Comparison of ENCODE assay signal across 17 mouse cellular contexts in the genomic region with DNA sequence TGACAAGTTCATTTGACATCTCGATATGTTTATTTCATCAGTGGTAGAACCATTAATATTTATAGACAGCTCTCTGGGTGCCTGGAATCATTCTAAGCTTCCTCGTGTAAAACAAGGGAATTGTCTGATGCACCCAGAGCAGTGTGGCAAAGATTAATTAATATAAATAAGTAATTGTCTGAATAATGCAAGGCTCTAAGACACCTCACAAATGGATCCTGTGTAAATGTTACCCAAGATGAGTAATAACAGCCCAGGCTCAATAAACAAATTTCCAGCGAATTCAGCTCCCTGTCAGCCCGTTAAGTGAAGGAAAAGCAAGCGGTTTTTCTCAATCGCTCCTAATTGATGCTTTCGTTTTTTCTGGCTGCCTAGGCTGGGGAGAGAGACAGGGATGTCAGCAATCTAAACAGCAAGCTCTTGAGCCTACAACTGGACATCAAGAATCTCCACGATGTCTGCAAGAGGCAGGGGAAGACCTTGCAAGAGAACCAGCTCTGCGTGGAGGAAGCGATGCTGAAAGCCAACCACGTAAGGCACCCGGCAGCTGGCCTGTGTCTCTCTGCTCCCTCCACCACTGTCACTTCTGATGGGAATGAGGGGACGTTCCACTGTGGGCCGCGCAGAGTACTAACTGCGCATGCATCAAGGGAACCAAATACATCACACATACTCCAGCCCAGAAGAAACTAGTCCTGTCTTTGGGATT. TPM values are rescaled to one million over a fixed set of nuclear protein-coding genes. Genes with fewer than 3 reads are reported as not detected.
DNase-seq lines count a peak whose midpoint lies in the region; ATAC-seq and TF ChIP-seq lines count a peak whose summit lies in the region.
"Had no signal": no experiment of that assay in that cellular context is flagged by ENCODE, and none has a peak within 500 bp of the region (broad histone marks: within the 10 kb centered on the region; RNA-seq: fewer than 3 reads in every experiment).

No protein-coding gene starts in this region.

- H3K4me2 ChIP-seq in kidney, postnatal 0 days (ENCODE audit: low read length), result no peak overlapping the region
- H3K4me2 ChIP-seq in intestine, embryonic 15.5 days (replicated peaks), result 0 out of 2 replicates have a peak overlapping the region, but pooled peaks have one; percentile 14
- H3K4me2 ChIP-seq in lung, postnatal 0 days (replicated peaks; ENCODE audit: low read depth, low read length), result no peak overlapping the region; the same call in 1 of the 2 replicates
- H3K4me2 ChIP-seq in stomach, embryonic 16.5 days (ENCODE audit: low read depth, low read length), result peak overlapping the region; percentile 34
- H3K4me2 ChIP-seq: embryonic facial prominence, embryonic 12.5 days; hindbrain, embryonic 15.5 days; midbrain, embryonic 15.5 days had no signal

- WGBS in kidney, postnatal 0 days, result 78% methylated on average over 16 of the region's 16 CpGs
- 71% methylated on average over 16 of the region's 16 CpGs for WGBS in intestine, embryonic 15.5 days
- 46% methylated on average over 16 of the region's 16 CpGs for WGBS in lung, postnatal 0 days
- WGBS in stomach, embryonic 16.5 days, result 53% methylated on average over 16 of the region's 16 CpGs

- no peak overlapping the region for H3K4me3 ChIP-seq in kidney, postnatal 0 days (replicated peaks; ENCODE audit: low read depth, low read length)
- no peak overlapping the region for H3K4me3 ChIP-seq in intestine, embryonic 15.5 days (replicated peaks)
- H3K4me3 ChIP-seq in lung, postnatal 0 days (ENCODE audit: low read depth, low read length), result no peak overlapping the region
- peak overlapping the region; percentile 26 for H3K4me3 ChIP-seq in stomach, embryonic 16.5 days (replicated peaks; ENCODE audit: low read length)
- H3K4me3 ChIP-seq: embryonic facial prominence, embryonic 12.5 days; hindbrain, embryonic 15.5 days; midbrain, embryonic 15.5 days had no signal

- no peak for TF ChIP-seq CTCF in kidney, postnatal 0 days (IDR thresholded peaks at IDR 0.05; ENCODE audit: low read depth)
- no peak for TF ChIP-seq CTCF in lung, postnatal 0 days (IDR thresholded peaks at IDR 0.05)

- H3K27ac ChIP-seq in kidney, postnatal 0 days, result no peak overlapping the region
- H3K27ac ChIP-seq in intestine, embryonic 15.5 days, result no peak overlapping the region
- H3K27ac ChIP-seq in lung, postnatal 0 days (ENCODE audit: low read length), result no peak overlapping the region; the same call in 1 of the 2 replicates
- H3K27ac ChIP-seq in stomach, embryonic 16.5 days (ENCODE audit: low read length), result no peak overlapping the region
- H3K27ac ChIP-seq: embryonic facial prominence, embryonic 12.5 days; hindbrain, embryonic 15.5 days; midbrain, embryonic 15.5 days had no signal

- DNase-seq in kidney, postnatal 0 days (ENCODE audit: low spot score), result peak; percentile 6
- no peak for DNase-seq in kidney, adult 18-20 months
- DNase-seq in lung, postnatal 0 days (ENCODE audit: low spot score), result peak; percentile 86
- DNase-seq in adipocyte (ENCODE audit: low spot score), result no peak
- no peak for DNase-seq in thymus, postnatal 10 days (ENCODE audit: low spot score in 2 of 2)
- DNase-seq: cerebellum, adult 11-12 months; heart, postnatal 10 days; kidney, postnatal 14 days; right cerebral cortex, postnatal 4 days; thymus, postnatal 36 days had no signal

- no peak for ATAC-seq in kidney, postnatal 0 days (replicated peaks; ENCODE audit: low FRiP score, low read depth)
- ATAC-seq in intestine, embryonic 15.5 days, result no peak
- peak; percentile 93 for ATAC-seq in lung, postnatal 0 days
- no peak for ATAC-seq in stomach, embryonic 16.5 days (ENCODE audit: insufficient read depth, low FRiP score)
- ATAC-seq: midbrain, embryonic 15.5 days had no signal

- H3K27me3 ChIP-seq in kidney, postnatal 0 days (ENCODE audit: insufficient read depth, low read length), result no peaks in the 10 kb centered on the region
- no peaks in the 10 kb centered on the region for H3K27me3 ChIP-seq in intestine, embryonic 15.5 days (replicated peaks)
- H3K27me3 ChIP-seq in lung, postnatal 0 days (replicated peaks; ENCODE audit: insufficient read depth, low read length), result no peaks in the 10 kb centered on the region
- no peaks in the 10 kb centered on the region for H3K27me3 ChIP-seq in stomach, embryonic 16.5 days (ENCODE audit: control insufficient read depth, insufficient read depth, low read length)
- H3K27me3 ChIP-seq: embryonic facial prominence, embryonic 12.5 days; hindbrain, embryonic 15.5 days; midbrain, embryonic 15.5 days had no signal

- H3K36me3 ChIP-seq in kidney, postnatal 0 days (ENCODE audit: insufficient read depth, low read length), result no peaks in the 10 kb centered on the region
- no peaks in the 10 kb centered on the region for H3K36me3 ChIP-seq in intestine, embryonic 15.5 days
- H3K36me3 ChIP-seq in lung, postnatal 0 days (ENCODE audit: insufficient read depth, low read length), result no peaks in the 10 kb centered on the region
- no peaks in the 10 kb centered on the region for H3K36me3 ChIP-seq in stomach, embryonic 16.5 days (ENCODE audit: control insufficient read depth, insufficient read depth, low read length)
- H3K36me3 ChIP-seq: embryonic facial prominence, embryonic 12.5 days; hindbrain, embryonic 15.5 days; midbrain, embryonic 15.5 days had no signal

- no peak overlapping the region for H3K9ac ChIP-seq in kidney, postnatal 0 days (ENCODE audit: low read depth, low read length)
- no peak overlapping the region for H3K9ac ChIP-seq in intestine, embryonic 15.5 days
- no peak overlapping the region for H3K9ac ChIP-seq in lung, postnatal 0 days (replicated peaks; ENCODE audit: low read depth)
- H3K9ac ChIP-seq in stomach, embryonic 16.5 days (ENCODE audit: low read length), result peak overlapping the region; percentile 48; the same call in 1 of the 2 replicates
- H3K9ac ChIP-seq: embryonic facial prominence, embryonic 12.5 days; hindbrain, embryonic 15.5 days; midbrain, embryonic 15.5 days had no signal

- no peaks in the 10 kb centered on the region for H3K4me1 ChIP-seq in kidney, postnatal 0 days (replicated peaks; ENCODE audit: insufficient read depth, low read length)
- no peaks in the 10 kb centered on the region for H3K4me1 ChIP-seq in intestine, embryonic 15.5 days (replicated peaks)
- no peaks in the 10 kb centered on the region for H3K4me1 ChIP-seq in lung, postnatal 0 days (ENCODE audit: insufficient read depth, low read depth, low read length)
- no peaks in the 10 kb centered on the region for H3K4me1 ChIP-seq in stomach, embryonic 16.5 days (ENCODE audit: control insufficient read depth, insufficient read depth, low read length)
- H3K4me1 ChIP-seq: hindbrain, embryonic 15.5 days; midbrain, embryonic 15.5 days had no signal

- no peak for TF ChIP-seq EP300 in lung, postnatal 0 days (IDR thresholded peaks at IDR 0.05)

- H3K9me3 ChIP-seq in kidney, postnatal 0 days (replicated peaks; ENCODE audit: low read length), result no peaks in the 10 kb centered on the region
- H3K9me3 ChIP-seq in intestine, embryonic 15.5 days, result no peaks in the 10 kb centered on the region
- H3K9me3 ChIP-seq in lung, postnatal 0 days (ENCODE audit: low read length), result no peaks in the 10 kb centered on the region
- no peaks in the 10 kb centered on the region for H3K9me3 ChIP-seq in stomach, embryonic 16.5 days (replicated peaks; ENCODE audit: control insufficient read depth, low read length)
- H3K9me3 ChIP-seq: embryonic facial prominence, embryonic 12.5 days; hindbrain, embryonic 15.5 days; midbrain, embryonic 15.5 days had no signal

RNA-seq across cellular contexts. Expression of a gene that starts 5.3 kb away (rescaled TPM):
- 0.14 and 0.21 TPM in 2 replicates for polyA plus RNA-seq in kidney, postnatal 0 days (2015; fragmentation: Nextera tagmentation; extraction: Ambion mirVana)
- polyA plus RNA-seq in intestine, embryonic 15.5 days (2015; fragmentation: Nextera tagmentation; extraction: Ambion mirVana), result not detected in 2 replicates
- polyA plus RNA-seq in lung, postnatal 0 days (2015; fragmentation: Nextera tagmentation; extraction: Ambion mirVana), result not detected in 2 replicates
- polyA plus RNA-seq in stomach, embryonic 16.5 days (2015; fragmentation: Nextera tagmentation; extraction: Ambion mirVana), result not detected in 2 replicates
- polyA plus RNA-seq: C2C12; embryonic facial prominence, embryonic 12.5 days; liver, adult 2 months had no signal

Comparison
In these comparisons a context has a peak if more than half of its experiments do, and no peak if none do; other contexts are left out.
1. DNase-seq: peak in kidney, postnatal 0 days (single experiment) and lung, postnatal 0 days (single experiment); none in kidney, adult 18-20 months (single experiment), adipocyte (single experiment) and thymus, postnatal 10 days (0 of 2).
2. H3K4me2 ChIP-seq: peak in intestine, embryonic 15.5 days (single experiment) and stomach, embryonic 16.5 days (single experiment); none in kidney, postnatal 0 days (single experiment) and lung, postnatal 0 days (single experiment).